In the genomic region with DNA sequence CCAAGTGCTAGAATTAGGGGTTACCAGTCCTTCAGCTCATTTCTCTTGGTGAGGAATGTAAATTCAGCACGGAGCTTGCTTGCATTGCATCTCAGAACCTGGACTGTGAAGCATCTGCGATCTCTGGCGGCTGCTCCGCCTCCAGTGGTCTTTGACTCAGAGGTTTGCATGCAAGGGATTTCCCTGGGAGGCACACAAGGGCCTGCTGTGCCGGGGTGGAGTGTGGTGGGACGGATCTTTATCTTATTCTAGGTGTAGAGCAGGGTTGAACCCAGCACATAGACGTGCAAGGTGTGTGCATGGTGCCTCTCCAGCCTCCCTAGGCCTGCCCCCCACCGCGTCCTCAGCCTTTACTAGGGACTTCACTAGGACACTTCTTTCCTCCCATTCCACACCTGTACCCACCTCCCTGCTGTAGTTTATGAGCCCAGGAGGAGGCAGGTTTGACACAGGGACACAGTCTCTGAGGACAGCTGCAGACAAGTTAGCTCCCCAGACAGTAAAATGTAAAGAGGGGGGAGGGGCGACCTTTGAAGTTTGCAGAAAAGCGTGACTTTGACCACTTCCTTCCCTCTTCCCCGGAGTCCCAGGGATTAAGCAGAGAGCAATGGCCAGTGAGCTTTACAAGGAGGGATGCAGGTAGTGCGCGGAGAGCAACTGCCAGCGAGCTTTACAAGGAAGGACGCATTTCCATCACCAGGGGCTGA, we compare ENCODE assay signal across 10 mouse cellular contexts. TPM values are rescaled to one million over a fixed set of nuclear protein-coding genes. Genes with fewer than 3 reads are reported as not detected.
DNase-seq lines count a peak whose midpoint lies in the region; ATAC-seq lines count a peak whose summit lies in the region.
"Had no signal": no experiment of that assay in that cellular context is flagged by ENCODE, and none has a peak within 500 bp of the region (broad histone marks: within the 10 kb centered on the region; RNA-seq: fewer than 3 reads in every experiment).

No protein-coding gene starts in this region.

- H3K36me3 ChIP-seq in kidney, embryonic 16.5 days (ENCODE audit: insufficient read depth, low read length), result no peaks in the 10 kb centered on the region
- no peaks in the 10 kb centered on the region for H3K36me3 ChIP-seq in intestine, embryonic 14.5 days (ENCODE audit: control insufficient read depth, insufficient read depth, low read length)
- H3K36me3 ChIP-seq in midbrain, embryonic 14.5 days (ENCODE audit: control insufficient read depth, insufficient read depth, low read length), result no peaks in the 10 kb centered on the region
- H3K36me3 ChIP-seq: limb, embryonic 15.5 days had no signal

- no peaks in the 10 kb centered on the region for H3K27me3 ChIP-seq in kidney, embryonic 16.5 days (ENCODE audit: insufficient read depth, low read length)
- H3K27me3 ChIP-seq in intestine, embryonic 14.5 days (replicated peaks; ENCODE audit: control insufficient read depth, insufficient read depth, low read length), result no peaks in the 10 kb centered on the region
- no peaks in the 10 kb centered on the region for H3K27me3 ChIP-seq in midbrain, embryonic 14.5 days (ENCODE audit: control insufficient read depth, insufficient read depth, low read length)

- 11% methylated on average over 16 of the region's 16 CpGs for WGBS in kidney, embryonic 16.5 days
- 6% methylated on average over 16 of the region's 16 CpGs for WGBS in intestine, embryonic 14.5 days
- WGBS in midbrain, embryonic 14.5 days, result 4% methylated on average over 16 of the region's 16 CpGs

- DNase-seq in kidney, adult 18-20 months, result no peak
- DNase-seq in WW6 (ENCODE audit: low read depth, low spot score), result peak; percentile 33
- peak; percentile 63 for DNase-seq in intestine, embryonic 14.5 days (ENCODE audit: low spot score)
- peak; percentile 49 for DNase-seq in midbrain, embryonic 14.5 days
- no peak for DNase-seq in layer of hippocampus, adult 8-10 months (ENCODE audit: low spot score in 2 of 2)
- DNase-seq in urinary bladder, postnatal 36 days (ENCODE audit: low spot score in 2 of 2), result no peak
- no peak for DNase-seq in lung, adult 18-20 months

- H3K9me3 ChIP-seq in kidney, embryonic 16.5 days (ENCODE audit: low read length), result no peaks in the 10 kb centered on the region
- H3K9me3 ChIP-seq in intestine, embryonic 14.5 days (ENCODE audit: control insufficient read depth, low read length), result no peaks in the 10 kb centered on the region
- H3K9me3 ChIP-seq in midbrain, embryonic 14.5 days (ENCODE audit: control insufficient read depth, low read length), result no peaks in the 10 kb centered on the region
- H3K9me3 ChIP-seq: limb, embryonic 15.5 days had no signal

- H3K27ac ChIP-seq in kidney, embryonic 16.5 days (ENCODE audit: low read length), result no peak overlapping the region
- H3K27ac ChIP-seq in intestine, embryonic 14.5 days (ENCODE audit: low read depth), result no peak overlapping the region; the same call in 1 of the 2 replicates
- no peak overlapping the region for H3K27ac ChIP-seq in midbrain, embryonic 14.5 days (replicated peaks; ENCODE audit: low read depth, low read length)
- H3K27ac ChIP-seq: limb, embryonic 15.5 days had no signal

- peaks cover 12% of the 10 kb centered on the region for H3K4me1 ChIP-seq in kidney, embryonic 16.5 days (ENCODE audit: insufficient read depth, low read length)
- peaks cover 8% of the 10 kb centered on the region for H3K4me1 ChIP-seq in intestine, embryonic 14.5 days (replicated peaks; ENCODE audit: control insufficient read depth, insufficient read depth, low read length)
- H3K4me1 ChIP-seq in midbrain, embryonic 14.5 days (ENCODE audit: control insufficient read depth, insufficient read depth, low read length), result peaks cover 5% of the 10 kb centered on the region; the same call in 1 of the 2 replicates

- H3K4me3 ChIP-seq in kidney, embryonic 16.5 days (ENCODE audit: low read length), result no peak overlapping the region
- H3K4me3 ChIP-seq in intestine, embryonic 14.5 days (ENCODE audit: low read depth, low read length), result no peak overlapping the region
- no peak overlapping the region for H3K4me3 ChIP-seq in midbrain, embryonic 14.5 days (replicated peaks; ENCODE audit: low read depth, low read length)
- H3K4me3 ChIP-seq: limb, embryonic 15.5 days had no signal

- 0 out of 2 replicates have a peak overlapping the region, but pooled peaks have one; percentile 29 for H3K9ac ChIP-seq in kidney, embryonic 16.5 days (replicated peaks; ENCODE audit: low read length)
- no peak overlapping the region for H3K9ac ChIP-seq in intestine, embryonic 14.5 days (ENCODE audit: low read length)
- H3K9ac ChIP-seq in midbrain, embryonic 14.5 days (replicated peaks; ENCODE audit: low read length), result no peak overlapping the region
- H3K9ac ChIP-seq: limb, embryonic 15.5 days had no signal

- peak; percentile 37; the same call in 1 of the 2 replicates for ATAC-seq in kidney, embryonic 16.5 days (ENCODE audit: low FRiP score, low TSS enrichment)
- peak; percentile 57 for ATAC-seq in intestine, embryonic 14.5 days (replicated peaks; ENCODE audit: low FRiP score, low TSS enrichment, low read depth)
- ATAC-seq in midbrain, embryonic 14.5 days (ENCODE audit: low FRiP score, low TSS enrichment), result no peak

- H3K4me2 ChIP-seq in kidney, embryonic 16.5 days (replicated peaks; ENCODE audit: low read depth, low read length), result peak overlapping the region; percentile 18; the same call in 1 of the 2 replicates
- H3K4me2 ChIP-seq in intestine, embryonic 14.5 days (ENCODE audit: low read length), result peak overlapping the region; percentile 29
- H3K4me2 ChIP-seq in midbrain, embryonic 14.5 days (ENCODE audit: low read length), result no peak overlapping the region; the same call in 1 of the 2 replicates
- H3K4me2 ChIP-seq: limb, embryonic 15.5 days had no signal

RNA-seq across cellular contexts. Expression of a gene that starts 25.5 kb away (rescaled TPM):
- polyA plus RNA-seq in kidney, embryonic 16.5 days (2015; fragmentation: Nextera tagmentation; extraction: Ambion mirVana), result 0.10 and 0.24 TPM in 2 replicates
- polyA plus RNA-seq in intestine, embryonic 14.5 days (2014; fragmentation: Nextera tagmentation; extraction: Ambion mirVana), result 0.47 and 0.54 TPM in 2 replicates
- polyA plus RNA-seq in midbrain, embryonic 14.5 days (2014; fragmentation: Nextera tagmentation; extraction: Ambion mirVana), result 0.39 and 0.43 TPM in 2 replicates
- under 1 TPM in 1 of 4 experiments, not detected in 3; 0.64 TPM for total RNA-seq in layer of hippocampus, adult 8-10 months (2022)
- polyA plus RNA-seq: gonadal fat pad, adult 2 months had no signal

RNA-seq across cellular contexts. Expression of a gene that starts 53.0 kb away (rescaled TPM):
- 0.62 and 0.63 TPM in 2 replicates for polyA plus RNA-seq in kidney, embryonic 16.5 days (2015; fragmentation: Nextera tagmentation; extraction: Ambion mirVana)
- polyA plus RNA-seq in intestine, embryonic 14.5 days (2014; fragmentation: Nextera tagmentation; extraction: Ambion mirVana), result 0.35 TPM in 1 of 2 replicates, not detected in the other
- polyA plus RNA-seq in midbrain, embryonic 14.5 days (2014; fragmentation: Nextera tagmentation; extraction: Ambion mirVana), result 0.39 and 0.82 TPM in 2 replicates
- 1 to 10 TPM in 3 of 4 experiments, under 1 TPM in 1; 0.96 to 1.7 (median 1.3) TPM for total RNA-seq in layer of hippocampus, adult 8-10 months (2022)

Comparison
In these comparisons a context has a peak if more than half of its experiments do, and no peak if none do; other contexts are left out.
1. DNase-seq: peak in WW6 (single experiment), intestine, embryonic 14.5 days (single experiment) and midbrain, embryonic 14.5 days (single experiment); none in kidney, adult 18-20 months (single experiment), layer of hippocampus, adult 8-10 months (0 of 2), urinary bladder, postnatal 36 days (0 of 2) and lung, adult 18-20 months (0 of 2).